Mouse (Mus musculus) liver, postnatal 0 days (tissue): Measurements from ENCODE around the gene Slc25a12. TPM values are rescaled to one million over a fixed set of nuclear protein-coding genes. Genes with fewer than 3 reads are reported as not detected.

Experiments
- ATAC-seq: fragments of 200-750 bp; cut with Nextera tagmentation; 2 replicates; pipeline ENCODE4 v1.8.0; 2017; ENCODE audit warnings: mild to moderate bottlenecking, moderate library complexity
- DNase-seq: peaks from one replicate; pipeline ENCODE4 v3.0.0-alpha.2; 2016
- H3K27ac ChIP-seq: fragments of 300-500 bp; sonication (generic); 2 replicates; pipeline ENCODE4 v1.5.1; 2014; ENCODE audit warnings: antibody characterized with exemption, moderate library complexity, mild to moderate bottlenecking, low read depth
- H3K27me3 ChIP-seq: fragments of 300-500 bp; sonication (generic); 2 replicates; pipeline ENCODE4 v1.6.1; 2014; ENCODE audit warnings: low read length, control low read depth, mixed read lengths; ENCODE audit not compliant: insufficient read depth
- H3K36me3 ChIP-seq: fragments of 300-500 bp; sonication (generic); replicated peaks from 2 replicates; pipeline ENCODE4 v1.6.1; 2014; ENCODE audit warnings: mild to moderate bottlenecking, control low read depth, low read length, moderate library complexity, mixed read lengths; ENCODE audit not compliant: insufficient read depth
- H3K4me1 ChIP-seq: fragments of 300-500 bp; sonication (generic); 2 replicates; pipeline ENCODE4 v1.6.1; 2014; ENCODE audit warnings: antibody characterized with exemption, mild to moderate bottlenecking, control low read depth; ENCODE audit not compliant: insufficient read depth
- H3K4me2 ChIP-seq: fragments of 300-500 bp; sonication (generic); 2 replicates; pipeline ENCODE4 v1.6.1; 2014; ENCODE audit warnings: low read depth, mild to moderate bottlenecking, low read length, moderate library complexity, mixed read lengths
- H3K4me3 ChIP-seq: fragments of 300-500 bp; sonication (generic); 2 replicates; pipeline ENCODE4 v1.5.1; 2014; ENCODE audit warnings: low read depth, low read length
- H3K9ac ChIP-seq: fragments of 300-500 bp; sonication (generic); replicated peaks from 2 replicates; pipeline ENCODE4 v1.6.1; 2014; ENCODE audit warnings: mild to moderate bottlenecking, moderate library complexity
- H3K9me3 ChIP-seq: fragments of 300-500 bp; sonication (generic); 2 replicates; pipeline ENCODE4 v1.6.1; 2016; ENCODE audit warnings: mild to moderate bottlenecking, control low read depth, low read length, mixed read lengths
- CTCF ChIP-seq: sonication (generic); IDR thresholded peaks from 2 replicates; pipeline ENCODE4 v1.5.1; 2016; ENCODE audit warnings: antibody characterized with exemption, low read depth
- EP300 ChIP-seq: IDR thresholded peaks from 2 replicates; pipeline ENCODE4 v1.6.1; 2016; ENCODE audit warnings: antibody characterized with exemption, low read depth, mild to moderate bottlenecking
- WGBS: fragments of 180-500 bp; shearing (Covaris S2); extraction: QIAGEN DNeasy Blood & Tissue Kit; methylation state at CpG from one replicate; pipeline ENCODE4 v1.1.7; 2014; ENCODE audit not compliant: insufficient replicate concordance; 5-methylcytosine and 5-hydroxymethylcytosine counted together
- polyA plus RNA-seq: library from polyadenylated mRNA; unstranded; fragments of >200 nt; fragmentation: Nextera tagmentation; extraction: Ambion mirVana; gene quantifications from 2 replicates; pipeline ENCODE4 v1.2.1, GENCODE M21; 2015

Slc25a12 gene
- polyA plus RNA-seq, 1 experiment from 2014 or later, result 21.0 TPM

DNA sequence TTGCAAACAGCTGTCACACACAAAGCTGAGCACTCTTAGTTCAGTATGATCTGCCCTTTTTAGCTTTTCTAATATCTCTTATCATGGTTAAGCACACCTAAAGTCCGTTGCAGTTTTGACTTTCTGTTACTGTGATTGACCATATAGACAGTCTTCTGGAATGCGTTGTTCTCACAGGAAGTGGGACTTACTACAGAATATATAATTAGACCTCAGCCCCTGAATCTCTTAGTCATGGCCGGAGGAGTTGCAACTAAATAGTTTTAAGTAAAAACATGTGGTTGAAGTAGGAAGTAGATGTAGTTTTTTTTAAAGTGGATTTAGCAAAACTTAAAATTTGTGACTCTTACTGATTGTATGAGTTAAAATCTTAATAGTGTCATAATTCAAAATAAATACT, 119.5 kb downstream of the Slc25a12 start:
- Histone ChIP-seq H3K27ac (no peak overlapping the region), H3K27me3 (no peaks in the 10 kb centered on the region), H3K9me3 (no peaks in the 10 kb centered on the region), H3K4me3 (no peak overlapping the region), H3K4me1 (no peaks in the 10 kb centered on the region; the same call in 1 of the 2 replicates), H3K9ac (no peak overlapping the region), H3K4me2 (no peak overlapping the region), H3K36me3 (peaks cover 46% of the 10 kb centered on the region)
- ATAC-seq (no peak), DNase-seq (no peak)
- TF ChIP-seq CTCF (no peak), EP300 (no peak)
- 36% methylated on average over 3 of the region's 3 CpGs for WGBS

DNA sequence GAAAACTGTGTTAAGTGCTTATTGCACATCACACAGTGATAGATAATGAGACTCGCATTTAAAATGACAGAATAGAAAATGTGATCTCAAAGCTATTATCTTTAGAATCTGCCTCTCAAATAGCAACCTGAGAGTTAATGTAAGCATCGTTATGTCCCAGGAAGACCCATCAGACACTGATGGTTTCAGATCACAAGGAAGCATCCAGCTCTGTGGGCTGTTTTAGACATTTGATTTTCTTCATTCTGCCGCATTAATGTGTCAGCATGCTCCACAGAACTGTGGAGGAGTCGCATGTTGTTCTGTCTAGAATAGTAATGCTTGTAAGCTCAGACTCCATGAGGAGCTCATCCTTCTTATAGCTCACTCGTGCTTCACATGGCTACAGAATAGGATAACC, 121.5 kb downstream of the Slc25a12 start:
- H3K4me1 ChIP-seq, result no peaks in the 10 kb centered on the region; the same call in 1 of the 2 replicates
- no peak overlapping the region for H3K27ac ChIP-seq
- no peak for TF ChIP-seq EP300
- no peak for TF ChIP-seq CTCF
- no peak overlapping the region for H3K4me2 ChIP-seq
- H3K9ac ChIP-seq, result no peak overlapping the region
- no peaks in the 10 kb centered on the region for H3K27me3 ChIP-seq
- H3K9me3 ChIP-seq, result no peaks in the 10 kb centered on the region
- ATAC-seq (no peak), DNase-seq (no peak)
- no peak overlapping the region for H3K4me3 ChIP-seq
- WGBS, result 89% methylated on average over 5 of the region's 5 CpGs
- peaks cover 28% of the 10 kb centered on the region for H3K36me3 ChIP-seq

DNA sequence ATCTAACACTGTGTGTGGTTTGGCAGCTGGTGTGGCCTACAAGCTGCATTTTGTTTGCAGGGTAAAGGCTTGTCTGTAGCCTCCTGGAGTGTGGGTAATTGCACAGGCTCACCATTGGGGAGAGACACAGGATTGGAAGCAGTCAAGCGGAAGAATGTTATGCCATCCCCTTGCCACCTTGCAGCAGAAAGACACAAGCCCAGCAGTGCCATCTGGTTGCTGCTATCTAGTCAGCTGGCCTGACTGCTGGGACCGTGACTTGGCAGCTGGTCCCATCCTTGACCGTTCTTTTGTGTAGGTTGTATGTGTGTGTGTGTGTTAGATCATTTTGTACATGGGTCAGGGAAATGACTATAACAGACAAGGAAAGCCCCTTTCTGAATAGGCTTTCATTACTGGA, 122.1 kb downstream of the Slc25a12 start:
- no peaks in the 10 kb centered on the region; the same call in 1 of the 2 replicates for H3K4me1 ChIP-seq
- ATAC-seq (no peak), DNase-seq (no peak)
- H3K36me3 ChIP-seq, result peaks cover 22% of the 10 kb centered on the region
- TF ChIP-seq CTCF (no peak), EP300 (no peak)
- H3K9ac ChIP-seq, result no peak overlapping the region
- 88% methylated on average over 3 of the region's 3 CpGs for WGBS
- H3K4me2 ChIP-seq, result no peak overlapping the region
- H3K4me3 ChIP-seq, result no peak overlapping the region
- no peaks in the 10 kb centered on the region for H3K9me3 ChIP-seq
- no peaks in the 10 kb centered on the region for H3K27me3 ChIP-seq
- H3K27ac ChIP-seq, result no peak overlapping the region

DNA sequence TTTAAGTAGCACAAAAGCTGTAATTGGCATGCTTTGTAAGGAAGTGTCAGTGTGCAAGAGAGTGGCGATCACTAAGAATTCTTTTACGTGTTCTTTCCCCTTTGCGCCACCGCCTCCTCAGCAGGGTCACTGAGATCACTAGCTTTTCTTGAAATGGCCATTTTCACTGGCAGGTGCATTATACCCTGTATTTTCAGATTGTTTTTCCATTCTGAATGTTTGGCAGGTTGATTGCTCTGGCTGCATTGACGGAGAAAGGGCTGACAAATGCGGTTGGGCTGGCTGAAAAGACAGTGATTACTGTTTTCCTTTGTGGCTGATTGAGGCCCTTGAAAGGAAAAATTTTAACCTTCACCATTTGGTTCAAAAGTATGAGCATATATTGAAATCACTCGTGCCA, 122.7 kb downstream of the Slc25a12 start:
- peaks cover 16% of the 10 kb centered on the region for H3K36me3 ChIP-seq
- WGBS, result 91% methylated on average over 7 of the region's 7 CpGs

DNA sequence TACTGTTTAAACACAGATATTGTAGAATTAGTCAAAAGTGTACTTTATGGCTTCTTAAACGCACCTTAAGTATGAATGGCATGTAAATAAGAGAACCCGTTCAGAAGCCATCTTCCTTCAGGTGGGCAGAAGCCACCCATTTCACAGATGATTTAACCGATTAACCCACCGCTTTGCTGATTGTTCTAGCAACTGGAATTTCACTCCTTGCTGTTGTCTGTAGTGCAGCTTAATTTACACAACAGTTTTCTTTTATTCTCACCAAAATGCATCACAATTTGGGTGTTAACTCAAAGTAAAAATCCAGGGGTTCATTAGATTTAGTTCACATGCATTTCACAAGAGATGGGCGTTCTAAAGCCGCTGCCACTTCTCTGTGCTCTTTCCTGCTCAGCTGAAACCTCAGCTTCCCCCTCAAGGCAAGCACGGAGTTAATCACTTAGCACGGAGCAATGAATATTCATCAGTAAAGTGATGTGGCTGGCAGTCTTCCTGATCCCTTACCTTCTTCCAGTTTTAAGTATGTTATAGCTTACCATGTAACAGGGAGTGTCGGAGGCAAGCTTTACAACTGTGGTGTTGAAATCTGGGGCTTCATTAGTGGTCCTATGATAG, 124.4 kb downstream of the Slc25a12 start:
- H3K4me3 ChIP-seq, result no peak overlapping the region
- peaks cover 11% of the 10 kb centered on the region for H3K36me3 ChIP-seq
- H3K9ac ChIP-seq, result no peak overlapping the region
- no peaks in the 10 kb centered on the region for H3K9me3 ChIP-seq
- ATAC-seq (no peak), DNase-seq (no peak)
- no peak for TF ChIP-seq EP300
- TF ChIP-seq CTCF, result no peak
- no peaks in the 10 kb centered on the region for H3K27me3 ChIP-seq
- no peaks in the 10 kb centered on the region; the same call in 1 of the 2 replicates for H3K4me1 ChIP-seq
- H3K27ac ChIP-seq, result no peak overlapping the region
- no peak overlapping the region for H3K4me2 ChIP-seq
- 69% methylated on average over 9 of the region's 9 CpGs for WGBS

More for the DNA sequence above, 122.7 kb downstream of the Slc25a12 start:
- no peak overlapping the region for H3K27ac ChIP-seq
- no peak for TF ChIP-seq CTCF
- H3K9me3 ChIP-seq, result no peaks in the 10 kb centered on the region
- H3K4me2 ChIP-seq, result no peak overlapping the region
- DNase-seq, result no peak
- no peak overlapping the region for H3K9ac ChIP-seq
- ATAC-seq, result no peak
- H3K4me3 ChIP-seq, result no peak overlapping the region
- H3K27me3 ChIP-seq, result no peaks in the 10 kb centered on the region
- no peaks in the 10 kb centered on the region; the same call in 1 of the 2 replicates for H3K4me1 ChIP-seq

DNA sequence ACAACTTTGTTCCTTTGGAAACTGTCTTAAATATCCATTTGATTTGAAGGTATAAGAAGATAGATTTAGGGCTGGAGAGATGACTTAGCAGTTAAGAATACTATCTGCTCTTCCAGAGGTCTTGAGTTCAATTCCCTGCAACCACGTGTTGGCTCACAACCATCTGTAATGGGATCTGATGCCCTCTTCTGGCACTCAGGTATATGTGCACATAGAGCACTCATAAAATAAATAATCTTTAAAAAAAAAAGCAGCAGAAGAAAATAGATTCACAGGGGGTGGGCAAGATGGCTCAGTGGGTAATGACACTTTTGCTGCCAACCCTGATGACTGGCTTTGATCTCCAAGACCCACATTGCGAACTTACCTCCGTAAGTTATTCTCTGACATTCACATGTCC, 125.4 kb downstream of the Slc25a12 start:
- ATAC-seq (no peak), DNase-seq (no peak)
- no peak overlapping the region for H3K27ac ChIP-seq
- no peak overlapping the region for H3K4me2 ChIP-seq
- no peak overlapping the region for H3K4me3 ChIP-seq
- no peak for TF ChIP-seq EP300
- no peaks in the 10 kb centered on the region for H3K9me3 ChIP-seq
- H3K36me3 ChIP-seq, result peaks cover 8% of the 10 kb centered on the region
- 89% methylated on average over 3 of the region's 3 CpGs for WGBS
- H3K4me1 ChIP-seq, result no peaks in the 10 kb centered on the region; the same call in 1 of the 2 replicates
- H3K9ac ChIP-seq, result no peak overlapping the region
- H3K27me3 ChIP-seq, result no peaks in the 10 kb centered on the region
